Mouse (Mus musculus): ENCODE measurements around the gene Olfr1192-ps1. TPM values are rescaled to one million over a fixed set of nuclear protein-coding genes. Genes with fewer than 3 reads are reported as not detected.
"Not testable (repeated sequence)": the region's sequence is repeated elsewhere in the genome, so short reads cannot be mapped to it uniquely, and the experiment has no call there.

The Olfr1192-ps1 gene
- polyA plus RNA-seq (2014; fragmentation: Nextera tagmentation; extraction: Ambion mirVana), result not detected in 2 replicates

DNA sequence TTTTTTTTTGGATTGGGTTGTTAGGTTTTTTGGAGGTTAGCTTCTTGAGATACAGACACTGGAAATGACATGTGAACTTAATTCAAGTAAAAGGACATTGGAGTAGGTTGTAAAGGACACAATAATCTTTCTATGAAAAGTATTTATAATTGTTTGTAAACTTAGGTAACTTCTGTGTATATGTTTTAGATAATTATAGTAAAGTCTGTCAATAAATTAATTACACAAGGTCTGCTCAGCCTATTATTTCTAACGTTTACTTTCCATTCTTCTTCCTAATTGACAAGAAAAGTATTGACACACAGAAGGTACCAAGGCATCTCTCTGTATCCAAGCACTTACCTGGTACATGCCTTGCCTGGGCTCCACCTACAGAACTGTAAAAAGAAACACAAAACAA, at the start of gene Olfr1192-ps1:
TSS of gene Olfr1192-ps1 (plus strand) at position 301 of the 400 bp plus-strand sequence.
- Histone ChIP-seq H3K27me3 (ENCODE audit: control insufficient read depth, insufficient read depth, low read length) (no peaks in the 10 kb centered on the region), H3K9ac (ENCODE audit: low read length) (no peak within 1 kb of the TSS), H3K36me3 (ENCODE audit: control insufficient read depth, insufficient read depth, low read length) (no peaks in the 10 kb centered on the region), H3K4me2 (ENCODE audit: low read length) (no peak within 1 kb of the TSS), H3K4me1 (ENCODE audit: control insufficient read depth in 2 of 2, insufficient read depth in 2 of 2, low read length in 2 of 2) (no peaks in the 10 kb centered on the region), H3K27ac (replicated peaks in 1 of 2; ENCODE audit: control insufficient read depth in 1 of 2, insufficient read depth in 1 of 2, low read depth in 2 of 2, low read length in 2 of 2) (no peak within 1 kb of the TSS), H3K9me3 (ENCODE audit: control insufficient read depth, low read length) (no peaks in the 10 kb centered on the region), H3K4me3 (ENCODE audit: control insufficient read depth in 1 of 2, insufficient read depth in 1 of 2, low read depth in 1 of 2, low read length in 2 of 2) (no peak within 1 kb of the TSS)
- WGBS, result 21% methylated on average over 1 of the region's 1 CpGs
- no peak for ATAC-seq (ENCODE audit: insufficient number of reproducible peaks, insufficient read depth, low FRiP score, low read depth)

DNA sequence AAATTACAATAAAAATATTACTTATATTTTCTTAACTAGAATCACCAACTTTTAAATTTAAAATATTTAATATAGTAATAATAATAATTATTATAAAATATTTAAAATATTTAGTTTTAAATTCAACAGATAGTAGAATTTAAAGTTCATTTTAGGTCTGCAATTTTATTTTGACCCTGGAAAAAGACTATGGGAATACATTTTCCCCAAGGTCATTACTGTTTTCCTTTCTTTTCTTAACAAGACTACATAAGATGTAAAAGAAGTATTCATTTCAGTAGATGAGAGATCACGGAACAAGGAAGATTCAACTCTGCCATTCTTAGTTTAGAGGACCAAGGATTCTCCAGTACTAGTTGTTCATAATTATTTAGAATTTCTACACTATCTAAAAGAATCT, 8.1 kb upstream of the Olfr1192-ps1 start, which contains the start of gene Olfr1191-ps1:
TSS of gene Olfr1191-ps1 (plus strand) at position 301 of the 400 bp plus-strand sequence.
- not testable (repeated sequence) for H3K9me3 ChIP-seq (ENCODE audit: control insufficient read depth, low read length); H3K27ac ChIP-seq (replicated peaks in 1 of 2; ENCODE audit: control insufficient read depth in 1 of 2, insufficient read depth in 1 of 2, low read depth in 2 of 2, low read length in 2 of 2); ATAC-seq (ENCODE audit: insufficient number of reproducible peaks, insufficient read depth, low FRiP score, low read depth); H3K9ac ChIP-seq (ENCODE audit: low read length); H3K36me3 ChIP-seq (ENCODE audit: control insufficient read depth, insufficient read depth, low read length); H3K4me2 ChIP-seq (ENCODE audit: low read length); H3K4me1 ChIP-seq (ENCODE audit: control insufficient read depth in 2 of 2, insufficient read depth in 2 of 2, low read length in 2 of 2); H3K27me3 ChIP-seq (ENCODE audit: control insufficient read depth, insufficient read depth, low read length); H3K4me3 ChIP-seq (ENCODE audit: control insufficient read depth in 1 of 2, insufficient read depth in 1 of 2, low read depth in 1 of 2, low read length in 2 of 2)
- WGBS, result 85% methylated on average over 1 of the region's 1 CpGs

DNA sequence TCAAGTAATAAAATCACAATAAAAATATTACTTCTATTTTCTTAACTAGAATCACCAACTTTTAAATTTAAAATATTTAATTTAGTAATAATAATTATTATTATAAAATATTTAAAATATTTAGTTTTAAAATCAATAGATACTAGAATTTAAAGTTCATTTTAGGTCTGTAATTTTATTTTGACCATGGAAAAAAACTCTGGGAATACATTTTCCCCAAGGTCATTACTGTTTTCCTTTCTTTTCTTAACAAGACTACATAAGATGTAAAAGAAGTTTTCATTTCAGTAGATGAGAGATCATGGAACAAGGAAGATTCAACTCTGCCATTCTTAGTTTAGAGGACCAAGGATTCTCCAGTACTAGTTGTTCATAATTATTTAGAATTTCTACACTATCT, 27.0 kb downstream of the Olfr1192-ps1 start, which contains the start of gene Olfr1193:
TSS of gene Olfr1193 (plus strand) at position 301 of the 400 bp plus-strand sequence.
- not testable (repeated sequence) for H3K27ac ChIP-seq (replicated peaks in 1 of 2; ENCODE audit: control insufficient read depth in 1 of 2, insufficient read depth in 1 of 2, low read depth in 2 of 2, low read length in 2 of 2); H3K4me3 ChIP-seq (ENCODE audit: control insufficient read depth in 1 of 2, insufficient read depth in 1 of 2, low read depth in 1 of 2, low read length in 2 of 2); H3K9me3 ChIP-seq (ENCODE audit: control insufficient read depth, low read length); H3K4me1 ChIP-seq (ENCODE audit: control insufficient read depth in 2 of 2, insufficient read depth in 2 of 2, low read length in 2 of 2); H3K4me2 ChIP-seq (ENCODE audit: low read length); H3K36me3 ChIP-seq (ENCODE audit: control insufficient read depth, insufficient read depth, low read length); ATAC-seq (ENCODE audit: insufficient number of reproducible peaks, insufficient read depth, low FRiP score, low read depth); H3K9ac ChIP-seq (ENCODE audit: low read length); H3K27me3 ChIP-seq (ENCODE audit: control insufficient read depth, insufficient read depth, low read length)

DNA sequence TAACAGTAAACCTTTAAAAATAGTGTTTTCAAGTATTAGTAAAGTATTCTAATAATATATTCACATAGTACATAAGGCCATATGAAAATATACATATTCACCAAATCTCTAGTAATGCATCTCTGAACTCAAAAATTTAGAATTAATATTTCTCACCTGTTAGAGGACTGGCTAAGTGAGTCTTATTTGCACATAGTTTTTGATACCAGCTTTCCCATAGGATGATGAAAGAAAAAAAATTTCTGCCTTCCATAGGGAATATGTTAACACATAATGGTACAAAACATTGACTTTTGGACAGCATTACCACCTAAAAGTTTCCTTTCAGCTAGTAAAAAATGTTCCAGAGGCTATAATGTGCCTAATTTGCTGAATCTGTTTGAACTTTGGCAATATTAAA, 40.8 kb downstream of the Olfr1192-ps1 start, which contains the start of gene Olfr1195:
TSS of gene Olfr1195 (minus strand) at position 101 of the 400 bp plus-strand sequence.
- H3K36me3 ChIP-seq (ENCODE audit: control insufficient read depth, insufficient read depth, low read length), result no peaks in the 10 kb centered on the region
- H3K4me1 ChIP-seq (ENCODE audit: control insufficient read depth in 2 of 2, insufficient read depth in 2 of 2, low read length in 2 of 2), result no peaks in the 10 kb centered on the region
- H3K4me2 ChIP-seq (ENCODE audit: low read length), result no peak within 1 kb of the TSS
- no peak within 1 kb of the TSS for H3K27ac ChIP-seq (replicated peaks in 1 of 2; ENCODE audit: control insufficient read depth in 1 of 2, insufficient read depth in 1 of 2, low read depth in 2 of 2, low read length in 2 of 2)
- no peak within 1 kb of the TSS for H3K4me3 ChIP-seq (ENCODE audit: control insufficient read depth in 1 of 2, insufficient read depth in 1 of 2, low read depth in 1 of 2, low read length in 2 of 2)
- H3K27me3 ChIP-seq (ENCODE audit: control insufficient read depth, insufficient read depth, low read length), result no peaks in the 10 kb centered on the region
- no peaks in the 10 kb centered on the region for H3K9me3 ChIP-seq (ENCODE audit: control insufficient read depth, low read length)
- H3K9ac ChIP-seq (ENCODE audit: low read length), result no peak within 1 kb of the TSS
- ATAC-seq (ENCODE audit: insufficient number of reproducible peaks, insufficient read depth, low FRiP score, low read depth), result no peak

- Histone ChIP-seq H3K27me3 (ENCODE audit: control insufficient read depth, insufficient read depth, low read length) (no peaks in the 10 kb centered on the region), H3K4me1 (ENCODE audit: control insufficient read depth in 2 of 2, insufficient read depth in 2 of 2, low read length in 2 of 2) (no peaks in the 10 kb centered on the region), H3K9ac (ENCODE audit: low read length) (no peak within 1 kb of the TSS), H3K36me3 (ENCODE audit: control insufficient read depth, insufficient read depth, low read length) (no peaks in the 10 kb centered on the region), H3K4me3 (ENCODE audit: control insufficient read depth in 1 of 2, insufficient read depth in 1 of 2, low read depth in 1 of 2, low read length in 2 of 2) (no peak within 1 kb of the TSS), H3K27ac (replicated peaks in 1 of 2; ENCODE audit: control insufficient read depth in 1 of 2, insufficient read depth in 1 of 2, low read depth in 2 of 2, low read length in 2 of 2) (no peak within 1 kb of the TSS), H3K9me3 (ENCODE audit: control insufficient read depth, low read length) (no peaks in the 10 kb centered on the region), H3K4me2 (ENCODE audit: low read length) (no peak within 1 kb of the TSS)
- 75% methylated on average over 2 of the region's 2 CpGs for WGBS
- ATAC-seq (ENCODE audit: insufficient number of reproducible peaks, insufficient read depth, low FRiP score, low read depth), result no peak
These were observed 56.2 kb downstream of the Olfr1192-ps1 start, which contains the start of gene Olfr1196 for GRCm38 (mm10) chr2:88704497-88704896. Olfr1196 (minus strand) TSS chr2:88704597.

Other genes starting within 250 kb of the Olfr1192-ps1 start
- not detected in 2 replicates for gene Olfr1179, start 242.1 kb upstream of the Olfr1192-ps1 start, polyA plus RNA-seq (2014; fragmentation: Nextera tagmentation; extraction: Ambion mirVana)
- not detected in 2 replicates for gene Olfr1180, start 229.4 kb upstream of the Olfr1192-ps1 start, polyA plus RNA-seq (2014; fragmentation: Nextera tagmentation; extraction: Ambion mirVana)
- gene Olfr1181, start 222.3 kb upstream of the Olfr1192-ps1 start, polyA plus RNA-seq (2014; fragmentation: Nextera tagmentation; extraction: Ambion mirVana), result not detected in 2 replicates
- gene Gm13757, start 199.4 kb upstream of the Olfr1192-ps1 start, polyA plus RNA-seq (2014; fragmentation: Nextera tagmentation; extraction: Ambion mirVana), result not detected in 2 replicates
- not detected in 2 replicates for gene Olfr1183, start 193.6 kb upstream of the Olfr1192-ps1 start, polyA plus RNA-seq (2014; fragmentation: Nextera tagmentation; extraction: Ambion mirVana)
- not detected in 2 replicates for gene Olfr1184, start 164.9 kb upstream of the Olfr1192-ps1 start, polyA plus RNA-seq (2014; fragmentation: Nextera tagmentation; extraction: Ambion mirVana)
- gene Olfr1185-ps1, start 155.2 kb upstream of the Olfr1192-ps1 start, polyA plus RNA-seq (2014; fragmentation: Nextera tagmentation; extraction: Ambion mirVana), result not detected in 2 replicates
- gene Olfr1186, start 130.0 kb upstream of the Olfr1192-ps1 start, polyA plus RNA-seq (2014; fragmentation: Nextera tagmentation; extraction: Ambion mirVana), result not detected in 2 replicates
- gene Olfr1188, start 91.6 kb upstream of the Olfr1192-ps1 start, polyA plus RNA-seq (2014; fragmentation: Nextera tagmentation; extraction: Ambion mirVana), result not detected in 2 replicates
- gene Olfr1189, start 62.1 kb upstream of the Olfr1192-ps1 start, polyA plus RNA-seq (2014; fragmentation: Nextera tagmentation; extraction: Ambion mirVana), result not detected in 2 replicates
- not detected in 2 replicates for gene Olfr1191-ps1, start 8.0 kb upstream of the Olfr1192-ps1 start, polyA plus RNA-seq (2014; fragmentation: Nextera tagmentation; extraction: Ambion mirVana)
- gene Olfr1193, start 27.1 kb downstream of the Olfr1192-ps1 start, polyA plus RNA-seq (2014; fragmentation: Nextera tagmentation; extraction: Ambion mirVana), result not detected in 2 replicates
- not detected in 2 replicates for gene Olfr1195, start 40.7 kb downstream of the Olfr1192-ps1 start, polyA plus RNA-seq (2014; fragmentation: Nextera tagmentation; extraction: Ambion mirVana)
- not detected in 2 replicates for gene Olfr1196, start 56.1 kb downstream of the Olfr1192-ps1 start, polyA plus RNA-seq (2014; fragmentation: Nextera tagmentation; extraction: Ambion mirVana)
- not detected in 2 replicates for gene Olfr1197, start 83.9 kb downstream of the Olfr1192-ps1 start, polyA plus RNA-seq (2014; fragmentation: Nextera tagmentation; extraction: Ambion mirVana)
- not detected in 2 replicates for gene Olfr1198, start 102.9 kb downstream of the Olfr1192-ps1 start, polyA plus RNA-seq (2014; fragmentation: Nextera tagmentation; extraction: Ambion mirVana)
- gene Olfr1199, start 112.0 kb downstream of the Olfr1192-ps1 start, polyA plus RNA-seq (2014; fragmentation: Nextera tagmentation; extraction: Ambion mirVana), result not detected in 2 replicates
- not detected in 2 replicates for gene Olfr1200, start 122.0 kb downstream of the Olfr1192-ps1 start, polyA plus RNA-seq (2014; fragmentation: Nextera tagmentation; extraction: Ambion mirVana)
- not detected in 2 replicates for gene Olfr1201, start 144.5 kb downstream of the Olfr1192-ps1 start, polyA plus RNA-seq (2014; fragmentation: Nextera tagmentation; extraction: Ambion mirVana)
- not detected in 2 replicates for gene Olfr1202, start 166.0 kb downstream of the Olfr1192-ps1 start, polyA plus RNA-seq (2014; fragmentation: Nextera tagmentation; extraction: Ambion mirVana)
- gene Olfr1205, start 181.2 kb downstream of the Olfr1192-ps1 start, polyA plus RNA-seq (2014; fragmentation: Nextera tagmentation; extraction: Ambion mirVana), result not detected in 2 replicates
- not detected in 2 replicates for gene Olfr1204, start 200.8 kb downstream of the Olfr1192-ps1 start, polyA plus RNA-seq (2014; fragmentation: Nextera tagmentation; extraction: Ambion mirVana)
- gene Olfr1206, start 214.7 kb downstream of the Olfr1192-ps1 start, polyA plus RNA-seq (2014; fragmentation: Nextera tagmentation; extraction: Ambion mirVana), result not detected in 2 replicates

All from heart, embryonic 14.5 days (tissue).